Mouse (Mus musculus): Measurements from ENCODE around the gene Alms1. TPM values are rescaled to one million over a fixed set of nuclear protein-coding genes. Genes with fewer than 3 reads are reported as not detected.

Gene Alms1
- polyA plus RNA-seq, 2 experiments from 2014 or later, result 2.7 to 4.3 TPM

Other genes starting within 250 kb of the Alms1 start
- under 1 TPM; 0.15 to 0.29 TPM for gene Rab11fip5, start 212.9 kb upstream of the Alms1 start, polyA plus RNA-seq (2017; shearing (Covaris generic))
- gene Noto, start 163.6 kb upstream of the Alms1 start, polyA plus RNA-seq (2017; shearing (Covaris generic)), result not detected
- gene Smyd5, start 155.5 kb upstream of the Alms1 start, polyA plus RNA-seq (2017; shearing (Covaris generic)), result 10 to 100 TPM; 21.2 to 27.0 TPM
- gene Cct7, start 136.0 kb upstream of the Alms1 start, polyA plus RNA-seq (2017; shearing (Covaris generic)), result 100 to 1,000 TPM; 290 to 307 TPM
- gene Pradc1, start 135.6 kb upstream of the Alms1 start, polyA plus RNA-seq (2017; shearing (Covaris generic)), result 10 to 100 TPM; 17.9 to 24.1 TPM
- gene Fbxo41, start 84.5 kb upstream of the Alms1 start, polyA plus RNA-seq (2017; shearing (Covaris generic)), result under 1 TPM in 1 of 2 experiments, not detected in 1; 0.05 TPM
- gene Egr4, start 73.9 kb upstream of the Alms1 start, polyA plus RNA-seq (2017; shearing (Covaris generic)), result not detected
- not detected for gene Nat8f7, start 125.7 kb downstream of the Alms1 start, polyA plus RNA-seq (2017; shearing (Covaris generic))
- gene Nat8f3, start 178.2 kb downstream of the Alms1 start, polyA plus RNA-seq (2017; shearing (Covaris generic)), result not detected
- not detected for gene Nat8f6, start 233.4 kb downstream of the Alms1 start, polyA plus RNA-seq (2017; shearing (Covaris generic))
- gene Nat8f5, start 233.4 kb downstream of the Alms1 start, polyA plus RNA-seq (2017; shearing (Covaris generic)), result not detected
- not detected for gene Nat8, start 244.6 kb downstream of the Alms1 start, polyA plus RNA-seq (2017; shearing (Covaris generic))